Mouse (Mus musculus) ovary, postnatal 10 days (tissue): Measurements from ENCODE around the gene Ccnj.
A peak's percentile ranks its signal among the peaks of the same experiment; 100 is the strongest.

Source experiments
- DNase-seq: peaks from one replicate; pipeline ENCODE4 v3.0.0; 2022; ENCODE audit warnings: low spot score

The Ccnj gene

GRCm38 (mm10) chr19:40830703-40831415, at the start of gene Ccnj:
Gene Ccnj (plus strand): TSS chr19:40831279.
- DNase-seq = peak; percentile 96

- no peak for DNase-seq
These were observed 42.9 kb upstream of the Ccnj start for GRCm38 (mm10) chr19:40788004-40788714.

GRCm38 (mm10) chr19:40788715-40789084, 42.4 kb upstream of the Ccnj start:
- DNase-seq = no peak

GRCm38 (mm10) chr19:40805176-40805737, 25.8 kb upstream of the Ccnj start:
- DNase-seq = no peak

- DNase-seq = no peak
These were observed 21.2 kb upstream of the Ccnj start for GRCm38 (mm10) chr19:40809858-40810257.

- DNase-seq = no peak
These were observed 19.2 kb upstream of the Ccnj start for GRCm38 (mm10) chr19:40811840-40812239.

- no peak for DNase-seq
These were observed 18.3 kb upstream of the Ccnj start for GRCm38 (mm10) chr19:40812778-40813177.

- DNase-seq = no peak
These were observed 17.7 kb upstream of the Ccnj start for GRCm38 (mm10) chr19:40813385-40813784.

- no peak for DNase-seq
These were observed 15.4 kb upstream of the Ccnj start for GRCm38 (mm10) chr19:40815645-40816183.

- no peak for DNase-seq
These were observed 13.1 kb upstream of the Ccnj start for GRCm38 (mm10) chr19:40817901-40818532.

- DNase-seq = no peak
These were observed 12.3 kb upstream of the Ccnj start for GRCm38 (mm10) chr19:40818764-40819163.

GRCm38 (mm10) chr19:40821306-40821825, 9.7 kb upstream of the Ccnj start:
- DNase-seq = no peak

GRCm38 (mm10) chr19:40825636-40826035, 5.4 kb upstream of the Ccnj start:
- DNase-seq = no peak

- DNase-seq = no peak
These were observed 4.3 kb upstream of the Ccnj start for GRCm38 (mm10) chr19:40826735-40827134.

GRCm38 (mm10) chr19:40830198-40830597, 881 bp upstream of the Ccnj start:
- no peak for DNase-seq

GRCm38 (mm10) chr19:40831416-40832201, 530 bp downstream of the Ccnj start:
- peak; percentile 33 for DNase-seq

GRCm38 (mm10) chr19:40832361-40832760, 1.3 kb downstream of the Ccnj start:
- no peak for DNase-seq

GRCm38 (mm10) chr19:40834436-40834835, 3.4 kb downstream of the Ccnj start:
- DNase-seq = no peak

- DNase-seq = no peak
These were observed 7.1 kb downstream of the Ccnj start for GRCm38 (mm10) chr19:40838205-40838604.

- no peak for DNase-seq
These were observed 9.2 kb downstream of the Ccnj start for GRCm38 (mm10) chr19:40840303-40840702.

- no peak for DNase-seq
These were observed 10.0 kb downstream of the Ccnj start for GRCm38 (mm10) chr19:40841083-40841482.
